Mouse (Mus musculus) heart, embryonic 10.5 days (tissue): ENCODE data around the gene Ms4a5. TPM values are rescaled to one million over a fixed set of nuclear protein-coding genes. Genes with fewer than 3 reads are reported as not detected.
"Not testable (repeated sequence)": the region's sequence is repeated elsewhere in the genome, so short reads cannot be mapped to it uniquely, and the experiment has no call there.

ENCODE experiments used
- DNase-seq: peaks from one replicate; pipeline ENCODE4 v3.0.0-alpha.2; 2017; ENCODE audit warnings: low spot score
- H3K27ac ChIP-seq: fragments of 300-500 bp; sonication (generic); 2 replicates; pipeline ENCODE4 v1.5.1; 2016; ENCODE audit warnings: mild to moderate bottlenecking
- H3K27me3 ChIP-seq: fragments of 300-500 bp; sonication (generic); 2 replicates; pipeline ENCODE4 v1.6.1; 2016; ENCODE audit warnings: mild to moderate bottlenecking; ENCODE audit not compliant: poor library complexity, insufficient read depth, severe bottlenecking
- H3K36me3 ChIP-seq: fragments of 300-500 bp; sonication (generic); 2 replicates; pipeline ENCODE4 v1.6.1; 2016; ENCODE audit warnings: mild to moderate bottlenecking, moderate library complexity
- H3K4me1 ChIP-seq: fragments of 300-500 bp; sonication (generic); 2 replicates; pipeline ENCODE4 v1.6.1; 2016; ENCODE audit warnings: mild to moderate bottlenecking
- H3K4me3 ChIP-seq: fragments of 300-500 bp; sonication (generic); 2 replicates; pipeline ENCODE4 v1.5.1; 2016; ENCODE audit warnings: mild to moderate bottlenecking, moderate library complexity
- H3K9me3 ChIP-seq: fragments of 300-500 bp; sonication (generic); 2 replicates; pipeline ENCODE4 v1.6.1; 2016; ENCODE audit warnings: mild to moderate bottlenecking, moderate library complexity
- WGBS: fragments of 180-500 bp; shearing (Covaris S2); methylation state at CpG from one replicate; pipeline ENCODE4 v1.1.7; 2016; 5-methylcytosine and 5-hydroxymethylcytosine counted together
- polyA plus RNA-seq: library from polyadenylated mRNA; unstranded; fragments of >200 nt; fragmentation: Nextera tagmentation; extraction: Ambion mirVana; gene quantifications from 2 replicates; pipeline ENCODE4 v1.2.1, GENCODE M21; 2016

The Ms4a5 gene
- polyA plus RNA-seq, 1 experiment from 2014 or later, result not detected

DNA sequence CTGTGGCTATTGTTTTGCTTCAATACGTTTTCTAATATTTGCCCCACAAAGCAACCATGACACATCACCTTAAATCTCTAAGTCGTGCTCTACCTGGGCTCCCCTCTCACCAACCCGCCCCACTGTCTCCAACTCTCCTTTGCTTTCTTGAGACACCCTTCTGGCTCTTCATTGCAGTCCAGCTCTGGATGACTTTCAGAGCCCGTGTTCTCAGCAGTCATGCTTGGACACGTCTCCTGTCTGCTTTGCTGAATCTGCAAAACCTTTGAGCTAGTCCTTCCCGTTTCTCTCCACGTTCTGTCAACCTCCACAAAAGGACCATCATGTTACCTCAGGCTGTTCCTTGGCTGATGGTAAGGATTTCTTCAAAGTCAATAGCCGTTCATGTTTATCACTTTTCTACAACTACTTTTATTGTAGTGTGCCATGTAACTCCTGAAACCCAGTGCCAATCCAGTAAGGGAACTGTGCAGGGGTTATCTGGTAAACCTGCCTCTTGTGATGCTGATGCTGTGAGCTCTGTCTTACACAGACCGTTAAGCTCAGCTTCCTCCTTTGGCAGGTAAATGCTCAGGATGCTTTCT is 19.0 kb downstream of the Ms4a5 start:
- Histone ChIP-seq H3K4me3 (no peak overlapping the region), H3K4me1 (no peaks in the 10 kb centered on the region), H3K9me3 (no peaks in the 10 kb centered on the region), H3K27me3 (no peaks in the 10 kb centered on the region), H3K36me3 (no peaks in the 10 kb centered on the region), H3K27ac (no peak overlapping the region)
- DNase-seq, result no peak
- 78% methylated on average over 9 of the region's 9 CpGs for WGBS

DNA sequence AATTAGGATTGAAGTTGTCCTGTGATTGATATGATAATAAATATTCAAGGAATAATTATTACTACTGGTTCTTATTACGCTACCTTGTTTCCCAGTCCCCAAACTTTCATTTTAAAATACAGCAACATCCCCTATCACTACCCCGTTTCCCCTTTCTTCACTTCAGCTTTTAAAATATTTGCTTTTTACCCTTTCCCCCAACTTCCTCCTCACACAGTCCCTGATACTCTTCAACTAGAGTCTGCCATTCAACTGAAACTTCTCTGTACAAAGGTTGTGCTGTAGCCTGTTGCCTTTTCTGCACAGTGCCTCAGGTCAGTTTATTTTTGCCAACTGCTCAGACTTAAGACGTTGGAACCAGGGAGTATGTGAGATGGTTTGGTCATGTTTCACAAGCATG is 20.1 kb downstream of the Ms4a5 start:
- Histone ChIP-seq H3K4me1 (no peaks in the 10 kb centered on the region), H3K27me3 (no peaks in the 10 kb centered on the region), H3K36me3 (no peaks in the 10 kb centered on the region), H3K4me3 (no peak overlapping the region), H3K9me3 (no peaks in the 10 kb centered on the region), H3K27ac (no peak overlapping the region)
- WGBS, result 81% methylated on average over 3 of the region's 3 CpGs
- DNase-seq, result no peak

- not testable (repeated sequence) for H3K9me3 ChIP-seq, DNase-seq, H3K4me3 ChIP-seq, H3K27me3 ChIP-seq, H3K36me3 ChIP-seq, H3K27ac ChIP-seq, H3K4me1 ChIP-seq
- WGBS, result 75% methylated on average over 4 of the region's 4 CpGs
Observed at GRCm38 (mm10) chr19:11262932-11263331, 20.7 kb downstream of the Ms4a5 start.

DNA sequence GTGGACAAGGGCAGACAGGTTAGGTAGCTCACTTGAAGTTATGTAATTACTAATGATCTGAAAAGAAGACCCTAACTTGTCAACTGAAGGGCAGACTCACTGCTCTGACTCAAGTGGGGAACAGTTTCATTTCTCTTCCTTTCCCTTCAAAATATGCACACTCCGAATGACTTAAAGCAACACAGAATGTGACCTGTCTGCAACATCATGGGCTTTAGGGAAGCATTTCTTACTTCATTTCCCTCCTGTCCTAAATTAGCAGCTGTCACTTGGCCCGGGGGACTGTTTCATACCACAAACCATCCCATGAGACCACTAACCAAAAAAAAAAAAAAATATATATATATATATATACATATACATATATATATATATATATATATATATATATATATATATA is 22.2 kb downstream of the Ms4a5 start:
- no peaks in the 10 kb centered on the region for H3K36me3 ChIP-seq
- 83% methylated on average over 2 of the region's 2 CpGs for WGBS
- H3K9me3 ChIP-seq, result no peaks in the 10 kb centered on the region
- H3K4me3 ChIP-seq, result no peak overlapping the region
- H3K27ac ChIP-seq, result no peak overlapping the region
- no peak for DNase-seq
- no peaks in the 10 kb centered on the region for H3K4me1 ChIP-seq
- no peaks in the 10 kb centered on the region for H3K27me3 ChIP-seq

DNA sequence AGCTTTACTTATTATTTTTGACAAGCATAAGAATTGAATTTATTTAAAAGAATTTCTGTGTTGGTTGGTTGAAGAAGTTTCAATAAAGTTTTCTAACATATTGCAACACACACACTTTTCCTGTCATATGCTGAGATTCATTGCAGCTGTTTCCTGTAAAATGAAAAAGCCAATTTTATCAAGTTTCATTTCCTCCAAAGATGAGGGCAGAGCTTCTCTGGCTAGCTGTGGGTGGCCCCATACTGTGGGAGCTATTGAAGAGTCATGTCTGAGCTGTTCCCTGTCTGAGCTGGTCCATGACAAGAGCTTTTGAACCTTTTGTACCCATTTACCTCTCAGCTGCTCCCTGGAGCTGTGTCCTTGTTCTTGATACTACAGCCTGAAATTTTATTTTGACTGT is 39.4 kb downstream of the Ms4a5 start:
- H3K27ac ChIP-seq, result no peak overlapping the region
- no peaks in the 10 kb centered on the region for H3K27me3 ChIP-seq
- H3K36me3 ChIP-seq, result no peaks in the 10 kb centered on the region
- no peak for DNase-seq
- no peak overlapping the region for H3K4me3 ChIP-seq
- H3K4me1 ChIP-seq, result no peaks in the 10 kb centered on the region
- no peaks in the 10 kb centered on the region for H3K9me3 ChIP-seq

DNA sequence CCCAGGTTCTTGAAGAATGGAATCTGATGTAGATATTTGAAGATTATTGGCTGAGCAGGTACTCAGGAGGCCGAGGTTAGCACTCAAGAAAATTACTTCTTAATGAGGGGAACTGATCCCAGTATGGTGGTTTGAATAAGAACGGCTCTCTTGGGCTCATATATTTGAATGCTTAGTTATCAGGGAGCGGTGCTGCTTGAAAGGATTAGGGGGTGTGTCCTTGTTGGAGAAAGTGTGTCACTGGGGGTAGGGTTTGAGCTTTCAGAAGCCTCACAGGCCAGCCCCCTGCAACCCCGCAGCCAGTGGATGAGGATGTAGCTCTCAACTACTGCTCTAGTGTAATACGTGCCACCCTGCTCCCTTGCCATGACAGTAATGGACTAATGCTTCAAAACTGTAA is 41.1 kb downstream of the Ms4a5 start:
- DNase-seq, result no peak
- H3K27me3 ChIP-seq, result no peaks in the 10 kb centered on the region
- H3K4me1 ChIP-seq, result no peaks in the 10 kb centered on the region
- no peaks in the 10 kb centered on the region for H3K36me3 ChIP-seq
- no peak overlapping the region for H3K4me3 ChIP-seq
- no peaks in the 10 kb centered on the region for H3K9me3 ChIP-seq
- 53% methylated on average over 5 of the region's 5 CpGs for WGBS
- H3K27ac ChIP-seq, result no peak overlapping the region

DNA sequence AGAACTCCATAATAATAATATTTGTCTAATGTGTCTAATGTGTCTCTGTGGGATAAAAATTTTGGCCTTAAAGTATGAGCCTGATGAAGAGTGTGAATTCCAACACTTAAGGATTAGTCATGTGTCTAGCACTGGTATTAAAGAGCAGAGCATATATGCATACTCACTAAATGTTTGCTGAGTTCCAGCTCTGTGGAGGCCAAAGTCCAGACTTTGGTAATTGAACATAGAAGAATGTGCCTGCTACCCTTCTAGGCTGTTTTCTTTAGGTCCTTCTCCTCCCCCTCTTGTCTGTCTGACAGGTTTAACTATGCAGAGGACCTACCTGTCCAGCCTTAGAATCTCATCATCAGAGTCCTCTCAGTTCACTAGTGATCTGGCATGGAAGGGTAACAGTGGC is 47.9 kb downstream of the Ms4a5 start:
- H3K27me3 ChIP-seq, result no peaks in the 10 kb centered on the region
- no peaks in the 10 kb centered on the region for H3K9me3 ChIP-seq
- H3K27ac ChIP-seq, result no peak overlapping the region
- no peak overlapping the region for H3K4me3 ChIP-seq
- no peaks in the 10 kb centered on the region for H3K36me3 ChIP-seq
- DNase-seq, result no peak
- no peaks in the 10 kb centered on the region for H3K4me1 ChIP-seq

GRCm38 (mm10) chr19:11234921-11235735 is 48.5 kb downstream of the Ms4a5 start:
- Histone ChIP-seq H3K36me3 (no peaks in the 10 kb centered on the region), H3K4me1 (no peaks in the 10 kb centered on the region), H3K4me3 (no peak overlapping the region), H3K27ac (no peak overlapping the region), H3K9me3 (no peaks in the 10 kb centered on the region), H3K27me3 (no peaks in the 10 kb centered on the region)
- DNase-seq, result no peak
- WGBS, result 66% methylated on average over 5 of the region's 5 CpGs

- Histone ChIP-seq H3K36me3 (no peaks in the 10 kb centered on the region), H3K27ac (no peak overlapping the region), H3K9me3 (no peaks in the 10 kb centered on the region), H3K4me3 (no peak overlapping the region), H3K4me1 (no peaks in the 10 kb centered on the region), H3K27me3 (no peaks in the 10 kb centered on the region)
- DNase-seq, result no peak
- WGBS, result 69% methylated on average over 5 of the region's 5 CpGs
Observed at GRCm38 (mm10) chr19:11234244-11234643, 49.4 kb downstream of the Ms4a5 start.

GRCm38 (mm10) chr19:11232348-11232747 is 51.3 kb downstream of the Ms4a5 start, which contains the start of gene Ms4a12:
Gene Ms4a12 (minus strand): TSS chr19:11232448.
- WGBS, result 65% methylated on average over 5 of the region's 5 CpGs
- H3K9me3 ChIP-seq, result no peaks in the 10 kb centered on the region
- no peak within 1 kb of the TSS for H3K27ac ChIP-seq
- no peaks in the 10 kb centered on the region for H3K27me3 ChIP-seq
- H3K4me3 ChIP-seq, result no peak within 1 kb of the TSS
- no peaks in the 10 kb centered on the region for H3K36me3 ChIP-seq
- H3K4me1 ChIP-seq, result no peaks in the 10 kb centered on the region
- DNase-seq, result no peak

Other genes with a start within 250 kb of the Ms4a5 start
- not detected in 2 replicates for gene Ms4a8a, start 202.8 kb downstream of the Ms4a5 start, polyA plus RNA-seq
- gene 1700017D01Rik, start 153.0 kb downstream of the Ms4a5 start, polyA plus RNA-seq, result not detected in 2 replicates
- gene 1700025F22Rik, start 118.6 kb downstream of the Ms4a5 start, polyA plus RNA-seq, result not detected in 2 replicates
- not detected in 2 replicates for gene Ms4a13, start 87.1 kb downstream of the Ms4a5 start, polyA plus RNA-seq
- gene Ms4a12, start 51.4 kb downstream of the Ms4a5 start, polyA plus RNA-seq, result not detected in 2 replicates
- gene Ms4a1, start 17.6 kb downstream of the Ms4a5 start, polyA plus RNA-seq, result not detected in 2 replicates
- gene Ms4a14, start 30.6 kb upstream of the Ms4a5 start, polyA plus RNA-seq, result not detected in 2 replicates
- not detected in 2 replicates for gene Ms4a7, start 52.3 kb upstream of the Ms4a5 start, polyA plus RNA-seq
- 0.17 and 0.33 TPM in 2 replicates for gene Ms4a4a, start 91.7 kb upstream of the Ms4a5 start, polyA plus RNA-seq
- not detected in 2 replicates for gene Ms4a4c, start 120.9 kb upstream of the Ms4a5 start, polyA plus RNA-seq
- gene Ms4a4b, start 159.7 kb upstream of the Ms4a5 start, polyA plus RNA-seq, result not detected in 2 replicates
- gene Ms4a6c, start 185.5 kb upstream of the Ms4a5 start, polyA plus RNA-seq, result 0.49 TPM in 1 of 2 replicates, not detected in the other
- not detected in 2 replicates for gene Gm8369, start 202.1 kb upstream of the Ms4a5 start, polyA plus RNA-seq
- gene Ms4a6b, start 232.6 kb upstream of the Ms4a5 start, polyA plus RNA-seq, result 0.18 and 0.72 TPM in 2 replicates